8 mouse cellular contexts compared by ENCODE assay signal in the genomic region with DNA sequence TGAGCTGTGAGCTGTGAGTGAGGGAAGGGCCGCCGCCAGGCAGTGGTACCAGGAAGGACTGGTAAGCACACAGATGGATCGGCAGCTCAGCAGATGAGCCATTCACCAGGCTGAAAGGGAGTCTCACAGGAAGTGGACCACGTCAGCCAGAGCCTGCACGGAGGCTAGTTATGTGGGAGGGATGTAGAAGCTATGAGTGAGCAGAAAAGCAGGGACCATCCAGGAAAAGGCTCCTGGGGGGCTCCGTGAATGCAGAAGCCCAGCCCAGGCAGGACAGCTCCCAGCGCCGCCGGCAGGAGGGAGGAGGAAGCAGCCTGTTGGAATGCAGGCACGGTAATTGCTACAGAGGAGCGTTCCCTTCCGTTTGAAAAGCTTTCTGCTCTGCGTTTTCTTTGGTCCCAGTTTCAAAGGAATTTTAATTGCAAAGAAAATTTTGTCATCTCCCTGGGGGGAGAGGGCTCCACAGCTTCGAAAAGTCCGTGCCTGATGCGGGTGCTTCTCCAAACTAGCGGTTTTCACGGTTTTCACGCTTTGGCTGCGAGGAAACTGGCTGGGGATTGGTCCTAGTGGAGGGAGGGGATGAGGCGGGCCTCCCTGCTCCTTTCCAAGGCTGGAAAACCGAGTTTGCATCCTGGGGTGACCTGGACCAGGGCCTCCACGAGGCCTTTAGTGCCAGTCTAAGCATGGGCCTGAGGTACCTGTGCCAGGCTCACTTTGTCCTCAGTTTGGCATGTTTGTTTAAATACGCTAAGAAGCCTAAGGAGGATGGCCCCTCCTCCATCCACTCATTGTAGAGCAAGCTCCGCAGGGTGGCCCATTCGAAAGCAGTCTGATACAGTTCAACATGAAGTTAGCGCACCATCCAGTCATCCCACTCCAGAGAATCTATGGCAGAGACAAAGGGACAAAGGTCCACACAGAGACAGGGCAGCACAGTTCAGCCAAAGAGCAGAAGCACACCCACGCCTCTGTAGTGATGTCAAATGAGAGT. TPM values are rescaled to one million over a fixed set of nuclear protein-coding genes. Genes with fewer than 3 reads are reported as not detected.
DNase-seq lines count a peak whose midpoint lies in the region; ATAC-seq lines count a peak whose summit lies in the region.

No protein-coding gene starts in this region.

- H3K27ac ChIP-seq in embryonic facial prominence, embryonic 14.5 days (replicated peaks; ENCODE audit: low read depth, low read length): no peak overlapping the region
- no peak overlapping the region for H3K27ac ChIP-seq in intestine, embryonic 14.5 days (ENCODE audit: low read depth)
- no peak overlapping the region for H3K27ac ChIP-seq in liver, embryonic 12.5 days

- 0 out of 2 replicates have a peak overlapping the region, but pooled peaks have one; percentile 37 for H3K9ac ChIP-seq in embryonic facial prominence, embryonic 14.5 days (ENCODE audit: low read depth, low read length)
- H3K9ac ChIP-seq in intestine, embryonic 14.5 days (ENCODE audit: low read length): no peak overlapping the region
- no peak overlapping the region for H3K9ac ChIP-seq in liver, embryonic 12.5 days

- H3K27me3 ChIP-seq in embryonic facial prominence, embryonic 14.5 days (replicated peaks; ENCODE audit: control insufficient read depth, insufficient read depth, low read length): peaks cover 29% of the 10 kb centered on the region; the same call in 1 of the 2 replicates
- H3K27me3 ChIP-seq in intestine, embryonic 14.5 days (replicated peaks; ENCODE audit: control insufficient read depth, insufficient read depth, low read length): 0 out of 2 replicates have a peak, but pooled peaks cover 15% of the 10 kb centered on the region
- H3K27me3 ChIP-seq in liver, embryonic 12.5 days (replicated peaks): peaks cover 89% of the 10 kb centered on the region

- no peaks in the 10 kb centered on the region for H3K9me3 ChIP-seq in embryonic facial prominence, embryonic 14.5 days (ENCODE audit: control insufficient read depth, low read length)
- H3K9me3 ChIP-seq in intestine, embryonic 14.5 days (ENCODE audit: control insufficient read depth, low read length): peaks cover 3% of the 10 kb centered on the region; the same call in 1 of the 2 replicates
- H3K9me3 ChIP-seq in liver, embryonic 12.5 days (replicated peaks): no peaks in the 10 kb centered on the region

- no peak for DNase-seq in cerebellum, adult 8-10 months
- DNase-seq in 3T3-L1 (ENCODE audit: low read depth, low spot score): peak; percentile 69
- DNase-seq in embryonic facial prominence, embryonic 14.5 days (ENCODE audit: low spot score): peak; percentile 68
- DNase-seq in intestine, embryonic 14.5 days (ENCODE audit: low spot score): peak; percentile 71
- peak; percentile 76 for DNase-seq in right cerebral cortex, postnatal 25 days
- no peak for DNase-seq in gastrocnemius, postnatal 10 days

- peaks cover 11% of the 10 kb centered on the region for H3K4me1 ChIP-seq in embryonic facial prominence, embryonic 14.5 days (ENCODE audit: control insufficient read depth, insufficient read depth, low read length)
- H3K4me1 ChIP-seq in intestine, embryonic 14.5 days (replicated peaks; ENCODE audit: control insufficient read depth, insufficient read depth, low read length): 0 out of 2 replicates have a peak, but pooled peaks cover 6% of the 10 kb centered on the region
- H3K4me1 ChIP-seq in liver, embryonic 12.5 days: 0 out of 2 replicates have a peak, but pooled peaks cover 3% of the 10 kb centered on the region

- ATAC-seq in cerebellum, adult (ENCODE audit: insufficient number of reproducible peaks, low FRiP score, low TSS enrichment): peak; percentile 72; the same call in 1 of the 2 replicates
- ATAC-seq in embryonic facial prominence, embryonic 14.5 days (ENCODE audit: low read depth): peak; percentile 62; the same call in 1 of the 2 replicates
- ATAC-seq in intestine, embryonic 14.5 days (replicated peaks; ENCODE audit: low FRiP score, low TSS enrichment, low read depth): no peak
- no peak for ATAC-seq in liver, embryonic 12.5 days

- WGBS in embryonic facial prominence, embryonic 14.5 days: 4% methylated on average over 28 of the region's 28 CpGs
- 6% methylated on average over 28 of the region's 28 CpGs for WGBS in intestine, embryonic 14.5 days
- WGBS in liver, embryonic 12.5 days (ENCODE audit: insufficient replicate concordance): 9% methylated on average over 28 of the region's 28 CpGs

- peak overlapping the region; percentile 23 for H3K4me3 ChIP-seq in embryonic facial prominence, embryonic 14.5 days (ENCODE audit: low read depth, low read length)
- peak overlapping the region; percentile 25 for H3K4me3 ChIP-seq in intestine, embryonic 14.5 days (ENCODE audit: low read depth, low read length)
- H3K4me3 ChIP-seq in liver, embryonic 12.5 days: 0 out of 2 replicates have a peak overlapping the region, but pooled peaks have one; percentile 1

- H3K4me2 ChIP-seq in embryonic facial prominence, embryonic 14.5 days (ENCODE audit: low read depth, low read length): peak overlapping the region; percentile 52
- H3K4me2 ChIP-seq in intestine, embryonic 14.5 days (ENCODE audit: low read length): peak overlapping the region; percentile 56
- peak overlapping the region; percentile 41 for H3K4me2 ChIP-seq in liver, embryonic 12.5 days

- no peaks in the 10 kb centered on the region for H3K36me3 ChIP-seq in embryonic facial prominence, embryonic 14.5 days (ENCODE audit: control insufficient read depth, insufficient read depth, low read length)
- H3K36me3 ChIP-seq in intestine, embryonic 14.5 days (ENCODE audit: control insufficient read depth, insufficient read depth, low read length): no peaks in the 10 kb centered on the region
- H3K36me3 ChIP-seq in liver, embryonic 12.5 days: no peaks in the 10 kb centered on the region

RNA-seq across cellular contexts. Expression of gene Cdh22, which starts 32.6 kb away (rescaled TPM):
- polyA plus RNA-seq in embryonic facial prominence, embryonic 14.5 days (2014; fragmentation: Nextera tagmentation; extraction: Ambion mirVana): 0.33 and 0.93 TPM in 2 replicates
- polyA plus RNA-seq in intestine, embryonic 14.5 days (2014; fragmentation: Nextera tagmentation; extraction: Ambion mirVana): 0.11 and 0.12 TPM in 2 replicates
- 0.04 and 0.07 TPM in 2 replicates for polyA plus RNA-seq in liver, embryonic 12.5 days (2016; fragmentation: Nextera tagmentation; extraction: Ambion mirVana)
- total RNA-seq in gastrocnemius, postnatal 10 days (2021): under 1 TPM; 0.07 to 0.25 TPM

Comparison
In these comparisons a context has a peak if more than half of its experiments do, and no peak if none do; other contexts are left out.
1. ATAC-seq: peak in cerebellum, adult (single experiment) and embryonic facial prominence, embryonic 14.5 days (single experiment); none in intestine, embryonic 14.5 days (single experiment) and liver, embryonic 12.5 days (single experiment).
2. DNase-seq: peak in 3T3-L1 (single experiment), embryonic facial prominence, embryonic 14.5 days (single experiment), intestine, embryonic 14.5 days (single experiment) and right cerebral cortex, postnatal 25 days (single experiment); none in cerebellum, adult 8-10 months (single experiment) and gastrocnemius, postnatal 10 days (single experiment).
3. Peak in every context shown above with its lines, with median percentiles within 50 percentile points of each other: H3K4me2 ChIP-seq and H3K4me3 ChIP-seq.